Mouse (Mus musculus): ENCODE measurements around the gene Klhl8.

DNA sequence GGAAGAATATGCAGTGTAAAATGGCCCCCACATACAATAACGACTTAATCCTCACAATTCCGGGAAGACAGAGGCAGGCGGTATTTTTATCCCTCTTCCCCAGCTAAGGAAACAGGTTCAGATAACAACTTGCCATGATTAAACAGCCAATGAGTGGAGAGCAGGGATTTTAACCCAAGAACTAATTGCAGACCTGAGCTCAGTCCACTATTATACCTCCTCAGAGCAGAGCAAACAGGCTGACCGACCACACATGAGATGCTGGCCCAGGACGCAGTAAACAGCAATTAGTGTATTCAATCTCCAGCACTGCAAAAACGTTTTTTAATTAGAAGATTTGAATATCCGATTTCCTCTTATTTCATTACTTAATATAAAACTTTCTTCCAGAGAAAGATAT is 2.2 kb downstream of the Klhl8 start:
- TF ChIP-seq CTCF (IDR thresholded peaks at IDR 0.05; ENCODE audit: low read depth, low read length) (no peak), GATA1 (IDR thresholded peaks at IDR 0.05; ENCODE audit: borderline replicate concordance, low read length) (no peak), TAL1 (conservative IDR thresholded peaks at IDR 0.05; ENCODE audit: low read depth, low read length) (no peak)
